Mouse (Mus musculus): ENCODE data around the gene Ddx23. TPM values are rescaled to one million over a fixed set of nuclear protein-coding genes. Genes with fewer than 3 reads are reported as not detected.

The Ddx23 gene
- polyA plus RNA-seq, 1 experiment from 2014 or later, result 27.2 TPM

DNA sequence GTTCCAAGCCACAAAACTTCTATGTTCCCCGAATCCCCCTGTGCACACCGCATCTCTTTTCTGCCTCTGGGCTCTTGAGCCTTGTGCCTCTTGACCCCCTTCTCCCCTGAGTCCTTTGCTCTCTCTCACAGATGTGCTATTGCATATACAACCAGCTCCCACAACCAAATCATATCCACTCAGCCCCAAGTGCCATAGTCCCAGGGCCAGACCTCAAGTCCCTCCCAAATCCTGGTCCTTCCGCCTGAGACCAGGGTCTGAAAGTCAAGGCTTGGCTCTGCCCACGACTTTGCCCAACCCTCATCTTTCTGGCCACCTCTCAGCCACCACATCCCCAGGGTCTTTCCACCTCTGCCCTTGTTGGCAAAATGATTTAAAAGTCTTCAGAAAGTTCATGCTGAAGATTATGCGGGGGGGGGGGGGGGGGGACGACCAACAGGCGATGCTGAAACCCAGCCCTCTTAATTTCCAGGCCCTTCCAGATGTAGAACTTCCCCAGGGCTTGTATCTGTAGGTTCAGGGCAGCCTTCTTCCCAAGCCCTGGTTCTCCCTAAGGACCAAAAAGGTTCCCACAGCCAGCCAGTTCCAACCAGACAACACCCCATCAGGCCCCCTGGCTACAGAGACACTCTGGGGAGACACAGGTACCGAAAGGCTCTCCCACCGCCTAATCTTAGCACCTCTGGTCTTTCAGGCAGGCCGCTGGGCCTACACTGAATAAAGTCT is 54.5 kb downstream of the Ddx23 start:
- WGBS, result 7% methylated on average over 10 of the region's 10 CpGs
- Histone ChIP-seq H3K9ac (peak overlapping the region; percentile 90), H3K9me3 (ENCODE audit: low read depth, low read length) (no peaks in the 10 kb centered on the region), H3K36me3 (ENCODE audit: insufficient read depth) (peaks cover 19% of the 10 kb centered on the region), H3K27ac (ENCODE audit: low read depth) (peak overlapping the region; percentile 95), H3K4me2 (peak overlapping the region; percentile 72), H3K4me1 (ENCODE audit: insufficient read depth) (peaks cover 7% of the 10 kb centered on the region), H3K27me3 (ENCODE audit: insufficient read depth, low read length) (no peaks in the 10 kb centered on the region), H3K4me3 (ENCODE audit: low read depth, low read length) (peak overlapping the region; percentile 85)
- ATAC-seq (ENCODE audit: insufficient read depth) (no peak), DNase-seq (peak; percentile 26)
- TF ChIP-seq CTCF (IDR thresholded peaks at IDR 0.05; ENCODE audit: low read depth), result no peak

DNA sequence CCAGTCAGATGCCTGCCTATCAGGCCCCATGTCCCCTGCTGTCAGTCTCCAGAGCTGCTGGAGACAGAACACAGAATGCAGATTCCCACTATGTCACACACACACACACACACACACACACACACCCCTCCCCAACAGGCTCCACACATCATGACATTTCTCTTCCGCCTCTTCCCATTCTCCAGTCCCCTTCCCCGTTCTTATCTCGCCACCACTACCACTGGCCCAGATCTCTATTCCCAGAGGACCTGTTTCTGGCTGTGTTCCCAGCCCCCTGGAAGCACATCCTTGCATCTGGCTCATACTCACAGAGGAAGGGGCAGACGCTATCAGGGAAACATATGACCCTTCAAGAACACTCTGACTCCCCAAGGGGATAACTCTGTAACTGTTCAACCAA is 55.1 kb downstream of the Ddx23 start:
- peak overlapping the region; percentile 90 for H3K9ac ChIP-seq
- no peaks in the 10 kb centered on the region for H3K9me3 ChIP-seq (ENCODE audit: low read depth, low read length)
- peak overlapping the region; percentile 95 for H3K27ac ChIP-seq (ENCODE audit: low read depth)
- peak overlapping the region; percentile 72 for H3K4me2 ChIP-seq
- peaks cover 25% of the 10 kb centered on the region for H3K36me3 ChIP-seq (ENCODE audit: insufficient read depth)
- peaks cover 7% of the 10 kb centered on the region for H3K4me1 ChIP-seq (ENCODE audit: insufficient read depth)
- H3K27me3 ChIP-seq (ENCODE audit: insufficient read depth, low read length), result no peaks in the 10 kb centered on the region
- ATAC-seq (ENCODE audit: insufficient read depth) (peak; percentile 42; the same call in 1 of the 2 replicates), DNase-seq (peak; percentile 86)
- 1% methylated on average over 4 of the region's 4 CpGs for WGBS
- no peak for TF ChIP-seq CTCF (IDR thresholded peaks at IDR 0.05; ENCODE audit: low read depth)
- H3K4me3 ChIP-seq (ENCODE audit: low read depth, low read length), result peak overlapping the region; percentile 85

DNA sequence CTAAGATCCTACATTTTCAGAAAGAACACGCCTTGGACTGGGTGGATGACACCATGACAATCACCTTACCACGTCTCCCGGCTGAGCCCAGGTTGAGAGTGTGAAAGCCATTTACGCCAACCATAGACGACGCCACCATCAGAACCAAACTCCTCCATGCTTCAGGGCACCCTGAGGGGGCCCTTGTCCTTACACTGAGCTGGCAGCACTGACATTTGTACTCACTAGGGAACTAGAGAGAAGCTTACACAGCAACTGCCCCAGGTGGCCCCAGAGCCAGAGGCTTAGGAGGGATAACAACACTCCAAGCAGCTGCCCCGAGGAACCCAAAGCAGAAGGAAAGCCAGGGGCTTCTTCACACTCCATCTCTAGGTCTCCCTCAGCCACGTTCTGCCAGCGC is 56.0 kb downstream of the Ddx23 start:
- Histone ChIP-seq H3K4me2 (peak overlapping the region; percentile 72), H3K4me3 (ENCODE audit: low read depth, low read length) (peak overlapping the region; percentile 85; the same call in 1 of the 2 replicates), H3K36me3 (ENCODE audit: insufficient read depth) (peaks cover 32% of the 10 kb centered on the region), H3K27me3 (ENCODE audit: insufficient read depth, low read length) (no peaks in the 10 kb centered on the region), H3K9me3 (ENCODE audit: low read depth, low read length) (no peaks in the 10 kb centered on the region), H3K4me1 (ENCODE audit: insufficient read depth) (peaks cover 7% of the 10 kb centered on the region), H3K27ac (ENCODE audit: low read depth) (peak overlapping the region; percentile 95), H3K9ac (peak overlapping the region; percentile 13; the same call in 1 of the 2 replicates)
- WGBS, result 63% methylated on average over 9 of the region's 9 CpGs
- ATAC-seq (ENCODE audit: insufficient read depth), result no peak
- no peak for TF ChIP-seq CTCF (IDR thresholded peaks at IDR 0.05; ENCODE audit: low read depth)
- DNase-seq, result no peak

DNA sequence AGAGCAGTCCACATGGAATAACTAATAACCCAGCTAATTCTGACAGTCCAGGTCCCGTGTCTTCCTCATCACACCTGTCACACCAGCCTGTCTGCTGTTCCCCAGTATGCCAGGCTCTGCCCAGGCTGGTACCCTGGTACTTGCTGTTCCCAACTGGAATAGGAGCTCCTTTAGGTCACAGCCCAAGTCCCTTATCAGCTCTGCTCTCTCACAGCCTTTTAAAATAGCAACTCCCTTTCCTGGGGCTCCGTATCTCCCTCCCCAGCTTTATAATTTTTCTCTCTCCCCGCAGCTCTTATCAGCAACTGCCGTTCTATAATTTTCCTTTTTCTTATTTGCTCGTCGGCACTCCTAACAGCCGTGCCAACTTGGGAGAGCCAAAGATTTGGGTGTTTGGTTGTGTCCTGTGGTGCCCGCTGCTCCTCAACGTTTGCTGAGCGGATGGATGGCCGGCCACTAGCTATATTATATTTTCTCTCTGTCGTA is 56.6 kb downstream of the Ddx23 start:
- no peak for TF ChIP-seq CTCF (IDR thresholded peaks at IDR 0.05; ENCODE audit: low read depth)
- WGBS, result 69% methylated on average over 12 of the region's 12 CpGs
- Histone ChIP-seq H3K4me3 (ENCODE audit: low read depth, low read length) (no peak overlapping the region), H3K4me2 (peak overlapping the region; percentile 72), H3K27me3 (ENCODE audit: insufficient read depth, low read length) (no peaks in the 10 kb centered on the region), H3K9ac (peak overlapping the region; percentile 13), H3K4me1 (ENCODE audit: insufficient read depth) (peaks cover 7% of the 10 kb centered on the region), H3K9me3 (ENCODE audit: low read depth, low read length) (no peaks in the 10 kb centered on the region), H3K36me3 (ENCODE audit: insufficient read depth) (peaks cover 39% of the 10 kb centered on the region), H3K27ac (ENCODE audit: low read depth) (peak overlapping the region; percentile 95)
- DNase-seq (no peak), ATAC-seq (ENCODE audit: insufficient read depth) (no peak)

DNA sequence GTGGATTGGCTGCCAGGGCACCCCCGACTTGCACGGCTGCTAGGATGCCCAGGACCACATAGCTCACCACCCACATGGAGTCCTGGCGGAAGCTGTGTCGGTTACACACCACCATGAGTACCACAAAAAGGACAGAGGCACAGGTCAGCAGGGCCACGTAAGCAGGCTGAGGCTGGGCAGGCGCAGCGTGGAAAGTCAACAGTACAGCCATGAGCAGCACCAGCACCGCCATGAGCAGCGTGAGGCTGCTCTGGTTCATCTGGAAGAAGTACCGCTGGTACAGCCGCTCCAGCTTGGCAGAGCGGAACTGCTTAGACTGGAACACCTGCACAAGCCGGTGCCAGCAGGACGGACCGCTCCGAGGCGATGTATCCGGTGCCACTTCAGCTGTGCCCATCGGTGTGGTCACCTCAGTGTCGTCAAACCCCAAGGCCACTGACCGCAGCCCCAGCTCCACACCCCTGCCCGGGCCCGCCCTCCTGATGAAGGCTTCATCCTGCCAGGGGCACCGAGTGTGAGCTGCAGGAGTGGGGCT is 58.6 kb downstream of the Ddx23 start:
- ATAC-seq (ENCODE audit: insufficient read depth) (no peak), DNase-seq (no peak)
- Histone ChIP-seq H3K4me1 (ENCODE audit: insufficient read depth) (peaks cover 7% of the 10 kb centered on the region), H3K36me3 (ENCODE audit: insufficient read depth) (peaks cover 56% of the 10 kb centered on the region), H3K4me3 (ENCODE audit: low read depth, low read length) (no peak overlapping the region), H3K4me2 (no peak overlapping the region), H3K9ac (no peak overlapping the region), H3K9me3 (ENCODE audit: low read depth, low read length) (no peaks in the 10 kb centered on the region), H3K27me3 (ENCODE audit: insufficient read depth, low read length) (no peaks in the 10 kb centered on the region), H3K27ac (ENCODE audit: low read depth) (no peak overlapping the region)
- WGBS, result 88% methylated on average over 24 of the region's 24 CpGs
- no peak for TF ChIP-seq CTCF (IDR thresholded peaks at IDR 0.05; ENCODE audit: low read depth)

DNA sequence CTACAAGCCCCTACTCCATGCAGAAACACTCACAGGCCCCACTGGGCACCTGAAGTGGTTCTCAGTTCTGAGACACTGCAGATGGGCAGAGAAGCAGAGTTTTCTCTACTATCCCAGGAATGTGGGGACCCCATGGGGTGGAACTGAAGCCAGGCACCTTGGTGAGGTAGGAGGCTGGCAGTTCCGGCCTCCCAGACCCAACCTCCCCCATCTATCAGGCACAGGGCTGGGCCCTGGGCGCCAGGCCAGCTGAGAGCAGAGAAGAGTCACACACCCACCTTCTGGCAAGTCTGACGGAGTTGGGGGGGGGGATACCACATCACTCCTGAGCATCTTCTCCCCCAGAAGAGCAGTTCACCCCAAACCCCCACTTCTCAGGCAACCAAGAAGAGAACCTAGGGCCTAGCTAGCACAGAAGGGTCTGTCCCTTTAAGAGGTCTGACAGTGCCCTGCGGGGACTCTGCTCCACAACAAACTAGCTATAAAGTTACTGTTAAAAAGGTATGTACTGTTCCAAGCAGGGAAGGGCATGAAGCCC is 59.7 kb downstream of the Ddx23 start:
- Histone ChIP-seq H3K4me1 (ENCODE audit: insufficient read depth) (peaks cover 7% of the 10 kb centered on the region), H3K9ac (peak overlapping the region; percentile 50; the same call in 1 of the 2 replicates), H3K36me3 (ENCODE audit: insufficient read depth) (peaks cover 67% of the 10 kb centered on the region), H3K4me2 (peak overlapping the region; percentile 48), H3K4me3 (ENCODE audit: low read depth, low read length) (peak overlapping the region; percentile 14), H3K27ac (ENCODE audit: low read depth) (peak overlapping the region; percentile 73; the same call in 1 of the 2 replicates), H3K9me3 (ENCODE audit: low read depth, low read length) (no peaks in the 10 kb centered on the region), H3K27me3 (ENCODE audit: insufficient read depth, low read length) (no peaks in the 10 kb centered on the region)
- TF ChIP-seq CTCF (IDR thresholded peaks at IDR 0.05; ENCODE audit: low read depth), result no peak
- WGBS, result 44% methylated on average over 4 of the region's 4 CpGs
- ATAC-seq (ENCODE audit: insufficient read depth) (no peak), DNase-seq (no peak)
